Mouse (Mus musculus) heart, embryonic 14.5 days (tissue): Measurements from ENCODE around the gene Gfpt2. TPM values are rescaled to one million over a fixed set of nuclear protein-coding genes. Genes with fewer than 3 reads are reported as not detected.
A peak's percentile ranks its signal among the peaks of the same experiment; 100 is the strongest.

Experiments used
- ATAC-seq: fragments of 200-750 bp; cut with Nextera tagmentation; 2 replicates; pipeline ENCODE4 v1.8.0; 2017; ENCODE audit warnings: low read depth, moderate TSS enrichment; ENCODE audit not compliant: insufficient number of reproducible peaks, insufficient read depth, low FRiP score
- H3K27ac ChIP-seq, 2 experiments: fragments of 200-500 bp in 1 of 2; fragments of 300-500 bp in 1 of 2; sonication (generic) in 1 of 2; replicated peaks in 1 of 2; 2 replicates each; pipeline ENCODE4 v1.5.1; 2012 to 2014; ENCODE audit warnings: low read depth in 2 of 2, low read length in 2 of 2, control low read depth in 1 of 2, mild to moderate bottlenecking in 1 of 2, mixed read lengths in 1 of 2; ENCODE audit not compliant: control insufficient read depth in 1 of 2, insufficient read depth in 1 of 2
- H3K27me3 ChIP-seq: fragments of 300-500 bp; sonication (generic); 2 replicates; pipeline ENCODE4 v1.6.1; 2014; ENCODE audit warnings: mild to moderate bottlenecking, low read length, control low read depth; ENCODE audit not compliant: control insufficient read depth, insufficient read depth
- H3K36me3 ChIP-seq: fragments of 300-500 bp; sonication (generic); 2 replicates; pipeline ENCODE4 v1.6.1; 2014; ENCODE audit warnings: mild to moderate bottlenecking, control low read depth, low read length, mixed read lengths; ENCODE audit not compliant: control insufficient read depth, insufficient read depth
- H3K4me1 ChIP-seq, 2 experiments: fragments of 200-500 bp in 1 of 2; fragments of 300-500 bp in 1 of 2; sonication (generic) in 1 of 2; 2 replicates each; pipeline ENCODE4 v1.6.1; 2012 to 2014; ENCODE audit warnings: low read length in 2 of 2, control low read depth in 1 of 2, mixed read lengths in 1 of 2; ENCODE audit not compliant: control insufficient read depth in 2 of 2, insufficient read depth in 2 of 2
- H3K4me2 ChIP-seq: fragments of 300-500 bp; sonication (generic); 2 replicates; pipeline ENCODE4 v1.6.1; 2014; ENCODE audit warnings: mild to moderate bottlenecking, low read length
- H3K4me3 ChIP-seq, 2 experiments: fragments of 200-500 bp in 1 of 2; fragments of 300-500 bp in 1 of 2; sonication (generic) in 1 of 2; 2 replicates each; pipeline ENCODE4 v1.5.1; 2012 to 2014; ENCODE audit warnings: low read length in 2 of 2, mild to moderate bottlenecking in 2 of 2, control low read depth in 1 of 2, low read depth in 1 of 2, moderate library complexity in 1 of 2; ENCODE audit not compliant: control insufficient read depth in 1 of 2, insufficient read depth in 1 of 2
- H3K9ac ChIP-seq: fragments of 300-500 bp; sonication (generic); 2 replicates; pipeline ENCODE4 v1.6.1; 2014; ENCODE audit warnings: mild to moderate bottlenecking, low read length
- H3K9me3 ChIP-seq: fragments of 300-500 bp; sonication (generic); 2 replicates; pipeline ENCODE4 v1.6.1; 2016; ENCODE audit warnings: low read length, control low read depth; ENCODE audit not compliant: control insufficient read depth
- WGBS: fragments of 180-500 bp; shearing (Covaris S2); extraction: QIAGEN DNeasy Blood & Tissue Kit; methylation state at CpG from one replicate; pipeline ENCODE4 v1.1.7; 2014; 5-methylcytosine and 5-hydroxymethylcytosine counted together
- polyA plus RNA-seq: library from polyadenylated mRNA; unstranded; fragments of >200 nt; fragmentation: Nextera tagmentation; extraction: Ambion mirVana; gene quantifications from 2 replicates; pipeline ENCODE4 v1.2.1, GENCODE M21; 2014

Gene Gfpt2
- polyA plus RNA-seq, 1 experiment from 2014 or later, result 7.8 TPM

DNA sequence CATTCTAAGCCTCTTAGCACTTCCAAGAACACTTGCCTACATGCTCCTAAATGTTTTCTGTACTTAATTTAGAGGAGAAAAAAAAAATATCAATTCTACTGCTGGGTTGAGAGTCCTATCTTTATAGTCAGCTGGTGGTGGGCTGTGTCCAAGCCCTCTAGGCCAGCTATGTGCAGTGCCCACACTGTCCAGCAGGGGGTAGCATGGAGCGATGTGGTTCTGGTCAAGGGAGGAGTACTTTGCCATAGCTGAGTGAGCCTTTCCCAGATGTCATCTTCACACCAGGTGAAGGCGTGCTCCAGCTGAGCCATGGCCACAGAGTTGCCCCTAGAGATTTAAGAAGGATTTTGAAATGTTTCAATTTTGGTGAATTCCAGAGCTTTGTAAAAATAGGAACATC is 30.9 kb downstream of the Gfpt2 start:
- H3K36me3 ChIP-seq, result peaks cover 17% of the 10 kb centered on the region; the same call in 1 of the 2 replicates
- H3K4me3 ChIP-seq, result no peak overlapping the region
- ATAC-seq, result no peak
- no peak overlapping the region for H3K4me2 ChIP-seq
- no peaks in the 10 kb centered on the region for H3K27me3 ChIP-seq
- H3K9ac ChIP-seq, result no peak overlapping the region
- WGBS, result 48% methylated on average over 2 of the region's 2 CpGs
- H3K9me3 ChIP-seq, result no peaks in the 10 kb centered on the region
- H3K4me1 ChIP-seq, result peaks cover 0 to 2% of the 10 kb centered on the region in 2 experiments; a peak in 1 of 4 replicates
- no peak overlapping the region for H3K27ac ChIP-seq

DNA sequence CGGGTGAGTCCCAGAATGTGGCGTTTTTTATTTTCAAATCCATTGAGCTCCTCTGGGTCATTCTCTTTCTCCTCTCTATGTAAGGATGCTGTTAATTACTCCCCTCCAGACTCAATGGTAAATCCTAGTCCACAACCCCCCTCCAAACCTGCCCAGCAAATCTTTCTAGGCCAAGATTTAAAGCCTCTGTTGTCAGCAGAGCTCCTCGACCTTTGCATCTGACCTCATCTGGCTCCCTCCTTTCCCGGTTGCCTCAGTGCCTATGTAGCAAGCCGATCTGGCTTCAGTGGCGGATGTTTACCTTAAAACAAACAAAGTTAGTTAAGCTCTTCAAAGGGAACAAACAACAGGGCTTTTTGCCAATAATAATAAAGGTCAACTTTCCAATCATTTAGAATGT is 33.3 kb downstream of the Gfpt2 start:
- H3K36me3 ChIP-seq, result peaks cover 17% of the 10 kb centered on the region; the same call in 1 of the 2 replicates
- ATAC-seq, result no peak
- no peak overlapping the region for H3K4me3 ChIP-seq
- H3K9ac ChIP-seq, result no peak overlapping the region
- no peak overlapping the region for H3K27ac ChIP-seq
- no peaks in the 10 kb centered on the region for H3K9me3 ChIP-seq
- no peaks in the 10 kb centered on the region for H3K27me3 ChIP-seq
- peaks cover 0 to 2% of the 10 kb centered on the region in 2 experiments; a peak in 1 of 4 replicates for H3K4me1 ChIP-seq
- no peak overlapping the region for H3K4me2 ChIP-seq
- 60% methylated on average over 6 of the region's 6 CpGs for WGBS

DNA sequence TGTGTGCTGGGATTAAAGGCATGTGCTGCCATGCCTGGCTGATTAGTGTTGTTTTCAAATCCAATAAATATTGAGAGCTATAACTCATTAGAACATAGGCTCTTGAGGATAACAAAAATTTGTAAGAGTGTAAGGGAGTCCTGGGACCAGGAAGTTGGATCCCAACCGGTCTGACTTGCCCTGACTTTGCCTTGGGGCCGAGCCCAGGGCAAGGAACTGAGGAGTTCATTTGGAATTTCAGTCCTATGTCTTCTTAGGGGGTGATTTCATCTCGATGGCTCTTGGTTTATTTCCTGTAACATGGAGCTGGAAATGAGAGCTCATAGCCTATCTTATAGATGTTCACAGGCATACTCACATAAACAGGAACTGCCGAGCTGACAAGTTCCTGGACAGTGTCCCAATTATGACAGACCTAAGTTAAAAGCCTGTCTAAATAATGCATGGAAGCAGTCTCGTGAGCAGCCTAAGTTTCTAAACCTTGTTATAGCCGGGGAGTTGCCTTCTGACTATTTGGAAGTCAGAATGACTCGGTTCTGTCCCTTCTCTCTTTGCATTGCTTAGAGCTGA is 35.3 kb downstream of the Gfpt2 start:
- no peak overlapping the region for H3K4me3 ChIP-seq
- H3K4me2 ChIP-seq, result no peak overlapping the region
- H3K36me3 ChIP-seq, result peaks cover 16% of the 10 kb centered on the region
- WGBS, result 52% methylated on average over 7 of the region's 7 CpGs
- peaks cover 0 to 2% of the 10 kb centered on the region in 2 experiments; a peak in 1 of 4 replicates for H3K4me1 ChIP-seq
- H3K27ac ChIP-seq, result peak overlapping the region; percentile 20 to 32; a peak in 1 of 4 replicates
- H3K27me3 ChIP-seq, result no peaks in the 10 kb centered on the region
- ATAC-seq, result no peak
- no peaks in the 10 kb centered on the region for H3K9me3 ChIP-seq
- H3K9ac ChIP-seq, result no peak overlapping the region

DNA sequence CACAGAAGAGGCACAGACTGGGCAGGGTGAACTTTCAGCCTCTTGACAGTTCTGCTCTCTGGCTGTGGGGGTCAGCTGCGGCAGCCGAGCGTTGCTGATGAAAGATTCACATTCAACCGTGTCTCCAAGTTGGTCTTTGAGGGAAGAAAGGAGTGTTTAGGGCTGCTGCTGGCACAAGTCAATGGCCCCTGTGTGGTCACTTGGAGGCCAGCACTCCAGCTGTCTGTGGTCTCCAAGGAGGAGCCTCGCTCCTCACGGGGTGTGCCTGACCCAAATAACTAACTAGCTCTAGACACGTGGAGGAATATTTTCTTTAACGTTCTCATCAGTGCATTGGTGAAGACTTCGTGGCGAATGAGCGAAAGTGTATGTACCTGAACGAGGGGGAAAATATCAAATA is 38.0 kb downstream of the Gfpt2 start:
- H3K27ac ChIP-seq, result no peak overlapping the region
- H3K27me3 ChIP-seq, result no peaks in the 10 kb centered on the region
- H3K4me1 ChIP-seq, result peaks cover 0 to 2% of the 10 kb centered on the region in 2 experiments; a peak in 1 of 4 replicates
- H3K9me3 ChIP-seq, result no peaks in the 10 kb centered on the region
- no peak overlapping the region for H3K9ac ChIP-seq
- WGBS, result 88% methylated on average over 12 of the region's 12 CpGs
- H3K36me3 ChIP-seq, result peaks cover 23% of the 10 kb centered on the region
- ATAC-seq, result no peak
- H3K4me3 ChIP-seq, result no peak overlapping the region
- H3K4me2 ChIP-seq, result no peak overlapping the region

DNA sequence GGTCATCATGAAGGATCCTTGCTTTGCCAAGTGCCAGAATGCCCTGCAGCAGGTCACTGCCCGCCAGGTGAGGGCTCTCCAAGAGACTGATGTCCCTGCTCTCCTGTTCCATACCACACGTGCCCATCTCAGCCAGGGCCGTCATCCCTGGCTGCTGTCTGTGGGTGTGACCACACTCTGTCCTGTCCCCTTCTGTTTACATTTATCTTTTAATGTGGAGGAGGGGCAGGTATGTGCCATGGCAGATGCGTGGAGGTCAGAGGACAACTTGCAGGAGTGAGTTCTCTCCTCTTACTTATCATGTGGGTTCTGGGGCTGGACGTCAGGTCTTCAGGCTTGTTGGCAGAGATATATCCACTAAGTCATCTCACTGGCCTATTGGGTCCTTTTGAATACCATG is 39.0 kb downstream of the Gfpt2 start:
- ATAC-seq, result no peak

DNA sequence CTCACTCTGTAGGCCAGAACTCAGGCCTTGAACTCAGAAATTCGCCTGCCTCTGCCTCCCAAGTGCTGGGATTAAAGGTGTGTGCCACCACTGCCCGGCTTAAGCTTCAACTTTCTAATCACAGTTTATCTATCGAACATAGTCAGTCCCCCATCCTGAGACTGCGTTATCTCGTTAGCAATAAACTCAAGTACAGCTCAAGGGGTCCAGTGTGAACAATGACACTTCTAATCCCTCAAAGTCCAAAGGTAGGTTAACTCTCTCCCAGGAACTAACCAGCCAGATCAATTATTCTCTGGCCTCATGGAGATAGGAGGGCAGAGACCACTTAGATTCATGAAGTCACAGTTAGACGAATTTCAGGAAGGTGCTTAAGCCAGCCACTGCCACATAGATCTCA is 40.3 kb downstream of the Gfpt2 start:
- H3K9me3 ChIP-seq, result no peaks in the 10 kb centered on the region
- H3K4me1 ChIP-seq, result peaks cover 4 to 5% of the 10 kb centered on the region in 2 experiments; a peak in 3 of 4 replicates
- H3K27ac ChIP-seq, result no peak overlapping the region
- H3K4me3 ChIP-seq, result no peak overlapping the region
- 84% methylated on average over 6 of the region's 6 CpGs for WGBS
- H3K4me2 ChIP-seq, result no peak overlapping the region
- no peak for ATAC-seq
- no peaks in the 10 kb centered on the region for H3K27me3 ChIP-seq
- H3K36me3 ChIP-seq, result peaks cover 23% of the 10 kb centered on the region
- H3K9ac ChIP-seq, result no peak overlapping the region

More for the DNA sequence above, 39.0 kb downstream of the Gfpt2 start:
- Histone ChIP-seq H3K36me3 (peaks cover 23% of the 10 kb centered on the region), H3K27ac (no peak overlapping the region), H3K27me3 (no peaks in the 10 kb centered on the region), H3K4me2 (no peak overlapping the region), H3K9me3 (no peaks in the 10 kb centered on the region), H3K9ac (no peak overlapping the region), H3K4me3 (no peak overlapping the region), H3K4me1 (peaks cover 2 to 5% of the 10 kb centered on the region in 2 experiments; a peak in 3 of 4 replicates)
- whole genome bisulfite sequencing, result 78% methylated on average over 5 of the region's 5 CpGs

DNA sequence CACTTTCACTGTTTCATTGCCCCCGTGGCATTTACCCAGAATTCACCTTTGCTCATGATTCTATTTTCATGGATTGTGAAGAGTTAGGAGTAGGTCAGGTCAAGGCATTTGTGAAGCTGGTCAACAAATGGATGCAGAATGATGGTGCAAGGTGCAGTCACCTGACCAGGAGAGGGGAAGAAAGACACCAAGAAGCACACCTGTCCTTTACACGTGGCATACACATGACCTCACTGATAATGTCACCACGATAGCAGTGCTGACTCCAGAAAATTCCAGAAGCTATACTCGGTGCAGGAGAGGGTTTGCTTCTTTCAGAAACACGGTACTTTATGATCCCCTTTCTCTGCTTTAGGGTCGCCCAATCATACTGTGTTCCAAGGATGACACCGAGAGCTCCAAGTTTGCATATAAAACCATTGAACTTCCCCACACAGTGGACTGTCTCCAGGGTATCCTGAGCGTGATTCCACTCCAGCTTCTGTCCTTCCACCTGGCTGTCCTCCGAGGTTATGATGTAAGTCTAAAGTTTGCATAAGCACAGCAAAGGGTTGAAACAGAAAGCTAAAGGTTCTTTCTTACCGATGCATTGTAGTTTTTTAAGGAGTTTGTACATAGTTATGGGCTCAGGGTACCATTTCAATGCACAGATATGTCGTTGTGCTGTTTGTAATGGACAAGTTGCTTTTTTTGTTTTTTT is 41.4 kb downstream of the Gfpt2 start:
- ATAC-seq, result no peak

More for the DNA sequence above, 41.4 kb downstream of the Gfpt2 start:
- Histone ChIP-seq H3K36me3 (peaks cover 23% of the 10 kb centered on the region), H3K27me3 (no peaks in the 10 kb centered on the region), H3K4me3 (no peak overlapping the region), H3K4me2 (no peak overlapping the region), H3K27ac (no peak overlapping the region), H3K9me3 (no peaks in the 10 kb centered on the region), H3K9ac (no peak overlapping the region), H3K4me1 (peaks cover 2 to 6% of the 10 kb centered on the region in 2 experiments; a peak in 3 of 4 replicates)
- 88% methylated on average over 11 of the region's 11 CpGs for WGBS
